Mouse (Mus musculus) liver, adult 2 months (tissue): ENCODE data around the gene Trip4.

Source experiments
- CTCF ChIP-seq: fragments of 200-500 bp; IDR thresholded peaks from 2 replicates; pipeline ENCODE4 v1.5.1; 2011; ENCODE audit warnings: low read depth, low read length, control low read depth
- POLR2A ChIP-seq: fragments of 200-500 bp; IDR thresholded peaks from 2 replicates; pipeline ENCODE4 v1.6.1; 2011; ENCODE audit warnings: low read length, control low read depth; ENCODE audit not compliant: insufficient read depth; ENCODE audit errors: extremely low read depth

GRCm38 (mm10) chr9:65834628-65835354, 73.8 kb downstream of the Trip4 start:
- TF ChIP-seq CTCF (no peak), POLR2A (no peak)
